Mouse (Mus musculus) stomach, embryonic 14.5 days (tissue): Measurements from ENCODE around the gene Fbxo9. TPM values are rescaled to one million over a fixed set of nuclear protein-coding genes. Genes with fewer than 3 reads are reported as not detected.

ENCODE experiments used
- polyA plus RNA-seq: library from polyadenylated mRNA; unstranded; fragments of >200 nt; fragmentation: Nextera tagmentation; extraction: Ambion mirVana; gene quantifications from 2 replicates; pipeline ENCODE4 v1.2.1, GENCODE M21; 2014

Fbxo9 gene
- polyA plus RNA-seq, 1 experiment from 2014 or later = 37.8 TPM

Other genes starting within 250 kb of the Fbxo9 start
- gene Elovl5, start 191.7 kb downstream of the Fbxo9 start, polyA plus RNA-seq = 85.4 and 89.1 TPM in 2 replicates
- gene Gcm1, start 57.1 kb downstream of the Fbxo9 start, polyA plus RNA-seq = 0.20 TPM in 1 of 2 replicates, not detected in the other
- gene Ick, start 127 bp upstream of the Fbxo9 start, polyA plus RNA-seq = 28.4 and 29.9 TPM in 2 replicates
- gene Gsta4, start 73.7 kb upstream of the Fbxo9 start, polyA plus RNA-seq = 478 and 492 TPM in 2 replicates
- 9.6 and 9.7 TPM in 2 replicates for gene Gsta1, start 121.6 kb upstream of the Fbxo9 start, polyA plus RNA-seq
- gene Gm3776, start 148.1 kb upstream of the Fbxo9 start, polyA plus RNA-seq = 6.6 and 9.8 TPM in 2 replicates
- gene Gm10639, start 180.9 kb upstream of the Fbxo9 start, polyA plus RNA-seq = 0.49 TPM in 1 of 2 replicates, not detected in the other
- 0.42 TPM in 1 of 2 replicates, not detected in the other for gene Omt2a, start 205.7 kb upstream of the Fbxo9 start, polyA plus RNA-seq
- not detected in 2 replicates for gene Omt2b, start 218.5 kb upstream of the Fbxo9 start, polyA plus RNA-seq
- 1.2 and 1.9 TPM in 2 replicates for gene Gsta2, start 246.7 kb upstream of the Fbxo9 start, polyA plus RNA-seq